Mouse (Mus musculus) kidney, postnatal 10 days (tissue): ENCODE data around the gene Sh3bgrl3.
"Not testable (repeated sequence)": the region's sequence is repeated elsewhere in the genome, so short reads cannot be mapped to it uniquely, and the experiment has no call there.

Experiments used
- DNase-seq: peaks from one replicate; pipeline ENCODE4 v3.0.0; 2021; ENCODE audit warnings: mixed read lengths

Sh3bgrl3 gene

GRCm38 (mm10) chr4:134128221-134128982 lies at the start of gene Sh3bgrl3:
Gene Sh3bgrl3, minus strand, starts transcription at chr4:134128789.
- peak; percentile 94 for DNase-seq

GRCm38 (mm10) chr4:134172391-134172790 lies 43.8 kb upstream of the Sh3bgrl3 start:
- no peak for DNase-seq

- DNase-seq = no peak
Observed at GRCm38 (mm10) chr4:134166906-134167305, 38.3 kb upstream of the Sh3bgrl3 start.

GRCm38 (mm10) chr4:134165548-134166465 lies 37.2 kb upstream of the Sh3bgrl3 start:
- no peak for DNase-seq

GRCm38 (mm10) chr4:134165024-134165423 lies 36.4 kb upstream of the Sh3bgrl3 start:
- no peak for DNase-seq

- DNase-seq = no peak
Observed at GRCm38 (mm10) chr4:134164591-134164990, 36.0 kb upstream of the Sh3bgrl3 start.

- peak; percentile 49 for DNase-seq
Observed at GRCm38 (mm10) chr4:134160071-134160470, 31.5 kb upstream of the Sh3bgrl3 start.

GRCm38 (mm10) chr4:134158774-134159173 lies 30.2 kb upstream of the Sh3bgrl3 start:
- DNase-seq = no peak

GRCm38 (mm10) chr4:134157558-134157957 lies 29.0 kb upstream of the Sh3bgrl3 start:
- DNase-seq = no peak

GRCm38 (mm10) chr4:134156744-134157143 lies 28.2 kb upstream of the Sh3bgrl3 start:
- DNase-seq = no peak

GRCm38 (mm10) chr4:134155961-134156465 lies 27.4 kb upstream of the Sh3bgrl3 start:
- no peak for DNase-seq

- no peak for DNase-seq
Observed at GRCm38 (mm10) chr4:134155531-134155930, 26.9 kb upstream of the Sh3bgrl3 start.

GRCm38 (mm10) chr4:134154354-134154753 lies 25.8 kb upstream of the Sh3bgrl3 start:
- DNase-seq = no peak

GRCm38 (mm10) chr4:134153656-134154055 lies 25.1 kb upstream of the Sh3bgrl3 start:
- DNase-seq = no peak

GRCm38 (mm10) chr4:134152112-134152511 lies 23.5 kb upstream of the Sh3bgrl3 start:
- DNase-seq = no peak

- DNase-seq = no peak
Observed at GRCm38 (mm10) chr4:134149389-134149788, 20.8 kb upstream of the Sh3bgrl3 start.

- not testable (repeated sequence) for DNase-seq
Observed at GRCm38 (mm10) chr4:134144297-134144696, 15.7 kb upstream of the Sh3bgrl3 start.

- DNase-seq = no peak
Observed at GRCm38 (mm10) chr4:134138857-134139256, 10.3 kb upstream of the Sh3bgrl3 start.

GRCm38 (mm10) chr4:134136280-134136926 lies 7.8 kb upstream of the Sh3bgrl3 start:
- DNase-seq = no peak

GRCm38 (mm10) chr4:134132519-134133095 lies 4.0 kb upstream of the Sh3bgrl3 start:
- no peak for DNase-seq

- peak; percentile 4 for DNase-seq
Observed at GRCm38 (mm10) chr4:134132117-134132516, 3.5 kb upstream of the Sh3bgrl3 start.

GRCm38 (mm10) chr4:134129482-134129881 lies 893 bp upstream of the Sh3bgrl3 start:
- DNase-seq = peak; percentile 11

- DNase-seq = peak; percentile 59
Observed at GRCm38 (mm10) chr4:134128983-134129362, 384 bp upstream of the Sh3bgrl3 start.
